Mouse (Mus musculus) hindlimb bud, embryonic 11.5 days (tissue): ENCODE data around the gene Chd6.
"Not testable (repeated sequence)": the region's sequence is repeated elsewhere in the genome, so short reads cannot be mapped to it uniquely, and the experiment has no call there.

Source experiments
- DNase-seq: peaks from one replicate; pipeline ENCODE4 v3.0.0-alpha.2; 2012; ENCODE audit warnings: low read depth, low spot score; ENCODE audit errors: extremely low spot score

Gene Chd6

DNA sequence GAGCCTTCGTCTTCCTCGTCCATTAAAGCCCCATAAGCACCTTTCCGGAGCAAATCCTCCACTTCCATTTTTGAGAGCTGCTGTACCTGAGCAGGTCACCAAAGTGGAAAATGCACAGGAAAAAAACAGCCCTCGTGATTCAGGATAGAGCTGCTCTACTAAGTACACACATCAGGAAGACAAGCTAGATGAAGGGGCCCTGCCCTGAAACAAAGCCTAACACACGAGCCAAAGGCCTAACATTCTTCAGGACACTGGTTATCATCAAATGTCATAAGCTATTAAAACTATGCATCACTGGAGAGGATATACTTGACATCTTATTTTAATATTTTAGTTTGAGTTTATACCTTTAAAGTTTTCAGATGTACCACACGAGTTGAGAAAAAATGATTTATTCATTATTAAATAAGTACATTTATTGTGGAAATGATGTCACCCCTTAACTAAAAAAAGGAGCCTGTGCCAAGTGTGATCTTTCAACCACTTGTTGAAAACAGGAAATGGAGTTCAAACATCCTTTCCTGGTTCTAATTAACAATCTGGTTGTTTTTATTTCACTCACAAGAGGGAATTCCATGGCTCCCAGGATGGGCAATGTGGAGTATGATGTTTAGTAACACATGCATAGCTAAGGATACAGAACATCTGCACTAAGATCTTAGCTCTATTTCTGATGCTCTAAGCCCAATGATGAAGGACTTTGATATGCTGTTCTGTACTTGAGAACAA lies 118.4 kb downstream of the Chd6 start:
- no peak for DNase-seq

DNA sequence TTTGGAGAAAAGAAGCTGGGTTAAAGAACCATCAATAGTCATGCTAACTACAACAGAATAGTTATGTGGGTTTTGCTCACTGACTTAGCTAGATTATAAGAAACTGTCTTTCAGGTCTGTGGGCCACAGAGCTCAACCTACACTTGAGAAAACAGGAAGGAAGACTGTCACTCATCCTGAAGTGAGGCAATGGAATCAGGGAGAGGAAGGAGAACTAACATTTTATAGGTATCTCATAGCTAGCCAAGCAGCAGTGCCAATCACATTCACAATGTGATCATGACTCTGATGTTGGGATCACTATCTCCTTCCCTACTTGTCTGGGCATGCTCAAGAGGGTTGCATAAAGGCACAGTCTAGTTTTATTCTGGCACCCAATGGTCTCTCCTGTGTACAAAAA lies 121.4 kb downstream of the Chd6 start:
- no peak for DNase-seq

DNA sequence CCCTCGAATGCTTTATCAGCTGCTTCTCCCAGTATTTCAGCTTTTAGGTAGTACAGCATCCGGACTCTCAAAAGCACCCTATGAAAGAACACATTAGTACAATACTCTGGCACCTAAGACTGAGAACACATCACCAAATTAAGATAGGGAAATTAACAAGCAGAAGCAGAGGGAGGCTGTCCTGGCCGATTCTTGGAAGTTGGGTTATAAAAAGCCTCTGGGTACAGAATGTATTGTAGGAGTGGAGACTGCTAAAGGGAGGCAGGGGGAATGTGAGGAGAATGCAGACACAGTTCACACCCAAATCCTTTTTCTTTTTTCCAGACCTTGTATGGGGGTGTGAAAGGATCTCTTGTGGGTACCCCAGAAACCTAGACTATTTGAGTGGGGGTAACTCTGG lies 126.2 kb downstream of the Chd6 start:
- no peak for DNase-seq

DNA sequence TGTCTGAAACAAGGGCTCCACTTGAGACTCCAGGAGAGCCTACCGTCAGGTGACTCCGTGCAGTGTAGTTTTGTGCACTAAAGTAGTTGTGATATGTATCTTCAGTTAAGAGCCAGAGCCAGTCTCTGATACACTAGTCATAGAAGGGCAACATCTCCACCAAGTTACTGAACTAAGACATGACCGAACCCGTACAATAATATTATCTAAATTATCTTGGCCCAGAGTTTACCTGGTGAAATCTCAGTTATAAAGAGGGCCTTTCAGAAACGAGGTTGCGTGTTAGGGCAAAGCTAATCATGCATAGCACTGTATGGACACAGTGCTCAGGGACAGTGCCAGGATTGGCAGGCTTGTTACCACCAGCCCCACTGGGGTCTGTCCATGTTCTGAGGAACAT lies 127.1 kb downstream of the Chd6 start:
- DNase-seq = no peak

DNA sequence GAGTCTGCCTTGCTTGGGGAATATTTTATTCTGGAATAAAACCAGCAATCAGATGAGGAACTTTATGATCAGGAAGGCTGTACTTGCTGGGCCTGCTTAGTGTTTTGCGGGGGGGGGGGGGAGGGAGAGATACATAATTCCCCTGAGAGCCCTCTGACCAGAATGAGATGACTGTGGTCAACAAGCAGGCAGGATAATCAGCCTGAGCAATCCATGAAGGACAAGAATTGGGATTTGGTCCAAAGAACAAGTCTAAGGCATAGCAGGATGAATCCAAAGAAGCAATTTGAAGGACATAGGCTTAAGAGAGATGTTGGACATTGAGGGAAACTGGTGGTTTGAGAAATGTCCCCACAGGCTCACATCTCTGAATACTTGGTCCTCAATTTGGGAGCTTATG lies 130.2 kb downstream of the Chd6 start:
- DNase-seq = no peak

DNA sequence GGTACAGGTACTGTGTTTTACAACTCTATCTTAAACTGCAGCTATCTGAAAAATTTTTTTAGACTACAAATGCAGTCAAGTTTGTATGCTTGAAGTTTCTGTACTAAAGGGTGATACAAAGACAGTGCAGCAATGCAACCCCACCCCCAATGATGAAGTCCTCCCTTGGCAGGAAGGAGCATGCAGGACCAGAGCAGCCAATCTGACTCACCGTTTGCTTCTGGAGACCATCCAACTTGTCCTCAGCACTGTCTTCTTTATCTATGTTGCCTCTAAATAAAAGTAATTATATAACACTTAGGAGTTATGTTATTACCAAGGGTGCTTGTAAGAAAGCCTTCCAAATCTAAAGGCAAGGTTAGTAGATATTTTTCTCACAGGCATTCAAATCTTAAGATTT lies 131.6 kb downstream of the Chd6 start:
- no peak for DNase-seq

DNA sequence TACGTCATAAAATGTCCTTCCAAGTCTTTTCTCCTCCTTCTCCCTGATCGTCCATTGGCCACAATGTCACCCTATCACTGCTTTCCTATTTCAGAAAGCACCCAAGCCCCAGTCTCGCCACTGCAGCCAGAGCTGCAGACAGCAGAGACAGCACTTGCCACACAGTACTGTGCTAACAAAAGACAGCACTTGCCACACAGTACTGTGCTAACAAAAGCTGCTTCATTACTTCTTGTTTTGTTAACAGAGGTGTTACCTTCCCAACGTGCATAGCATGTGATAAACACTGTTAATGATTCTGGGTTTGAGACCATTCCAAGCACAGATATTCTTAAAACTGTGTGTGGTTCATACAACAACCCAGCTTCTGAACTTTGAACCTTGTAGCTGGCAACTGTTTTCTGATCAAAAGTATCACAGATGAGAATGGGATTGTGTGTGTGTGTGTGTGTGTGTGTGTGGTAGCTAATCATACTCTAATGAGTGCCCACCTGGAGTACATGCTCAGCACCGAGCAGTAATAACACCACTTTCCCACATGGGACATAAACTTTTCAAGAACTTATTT lies 135.1 kb downstream of the Chd6 start:
- no peak for DNase-seq

DNA sequence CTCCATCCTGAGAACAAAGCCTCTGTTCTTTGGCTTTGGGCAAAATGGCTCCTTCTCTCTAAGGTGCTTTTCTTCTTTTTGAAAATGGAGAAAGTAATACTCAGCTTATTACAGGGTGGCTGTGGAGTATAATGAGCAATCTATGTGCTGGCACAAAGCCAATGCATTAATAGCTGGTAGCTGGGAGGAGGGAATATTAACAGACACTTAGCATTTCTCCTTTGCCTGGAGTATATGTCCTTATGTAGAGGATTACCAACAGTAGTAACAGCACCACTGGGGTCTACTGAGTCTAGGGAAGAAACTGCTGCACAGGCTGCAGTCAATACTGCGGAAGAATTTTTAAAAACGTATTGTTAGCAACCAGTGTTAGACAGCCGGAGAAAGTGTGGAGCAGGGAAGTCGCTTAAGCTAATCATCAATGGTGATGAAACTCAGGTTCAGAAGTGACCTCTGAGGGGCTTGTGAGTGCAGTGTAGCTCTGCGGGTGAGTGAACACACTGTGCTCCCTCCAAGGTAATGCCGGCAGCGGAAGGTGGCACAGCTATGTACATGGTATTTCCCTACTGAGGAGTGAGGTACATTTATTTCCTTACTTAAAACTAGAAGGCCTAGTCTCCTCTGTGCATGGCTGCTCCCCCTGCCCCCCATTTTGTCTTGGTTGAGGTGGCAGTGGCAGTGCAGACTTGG lies 136.6 kb downstream of the Chd6 start:
- no peak for DNase-seq

DNA sequence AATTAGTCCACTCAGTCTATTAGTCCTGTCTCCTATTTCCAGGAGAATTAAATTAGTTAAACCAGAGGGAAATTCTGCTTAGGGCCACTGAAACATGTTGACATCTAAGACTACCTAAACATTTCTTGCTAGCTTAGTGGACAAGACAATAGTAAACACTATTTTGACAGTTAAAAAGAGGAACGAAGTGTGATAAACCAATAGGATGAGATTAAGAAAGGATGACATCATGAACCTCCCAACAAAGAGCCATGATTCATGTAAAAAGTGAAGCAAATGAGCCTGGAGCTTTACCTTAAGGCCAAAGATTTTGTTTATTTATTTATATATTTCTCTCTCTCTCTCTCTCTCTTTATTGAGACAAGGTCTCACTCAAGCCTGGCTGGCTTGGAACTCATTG lies 146.7 kb downstream of the Chd6 start:
- no peak for DNase-seq

DNA sequence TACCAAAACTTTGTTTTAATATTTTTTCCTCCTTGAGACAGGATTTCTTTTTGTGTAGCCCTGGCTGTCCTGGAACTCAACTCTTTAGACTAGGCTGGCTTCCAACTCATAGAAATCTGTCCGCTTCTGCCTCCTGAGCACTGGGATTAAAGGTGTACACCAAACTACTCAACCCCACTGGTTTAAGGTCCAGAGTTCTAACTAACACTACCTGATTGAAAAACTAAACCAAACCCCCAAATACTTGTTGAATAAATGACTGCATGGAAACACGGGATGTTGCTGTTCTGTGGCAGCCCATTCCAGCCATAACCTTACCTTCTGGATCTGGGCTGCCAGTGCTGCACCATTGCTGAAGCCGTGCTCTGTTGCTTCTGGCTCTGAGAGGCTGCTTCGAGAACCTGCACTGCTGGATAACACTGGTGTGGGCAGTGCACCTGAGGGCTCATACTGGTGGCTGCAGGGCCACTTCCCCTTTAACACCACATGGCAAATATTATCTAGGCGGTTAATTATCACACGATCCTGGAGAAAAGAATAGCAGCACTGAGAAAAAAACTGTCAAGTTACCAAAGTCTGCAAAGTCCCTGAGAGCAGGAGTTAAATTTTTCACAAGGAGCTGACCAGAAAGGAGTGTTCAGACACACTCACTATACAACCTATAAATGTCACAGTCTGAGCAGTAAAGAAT lies 147.8 kb downstream of the Chd6 start:
- no peak for DNase-seq

DNA sequence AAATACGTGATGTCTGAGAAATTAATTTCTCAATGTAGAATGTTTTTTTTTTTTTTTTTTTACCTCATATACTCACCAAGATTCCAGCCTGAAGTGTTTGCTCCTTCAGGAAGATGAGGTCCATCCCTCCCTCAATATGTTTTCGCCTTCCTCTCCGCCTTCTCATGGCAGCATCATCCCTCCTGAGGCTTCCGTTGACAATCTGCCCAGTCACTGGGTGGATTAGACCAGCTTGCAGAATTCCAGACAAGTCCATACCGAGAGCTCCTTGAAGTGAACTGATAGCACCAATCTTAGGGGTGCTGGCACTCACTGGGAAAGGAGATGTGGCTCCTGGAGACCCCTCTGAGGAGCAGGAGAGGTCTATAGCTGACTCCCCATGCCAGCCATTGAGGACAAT lies 149.0 kb downstream of the Chd6 start:
- DNase-seq = no peak

DNA sequence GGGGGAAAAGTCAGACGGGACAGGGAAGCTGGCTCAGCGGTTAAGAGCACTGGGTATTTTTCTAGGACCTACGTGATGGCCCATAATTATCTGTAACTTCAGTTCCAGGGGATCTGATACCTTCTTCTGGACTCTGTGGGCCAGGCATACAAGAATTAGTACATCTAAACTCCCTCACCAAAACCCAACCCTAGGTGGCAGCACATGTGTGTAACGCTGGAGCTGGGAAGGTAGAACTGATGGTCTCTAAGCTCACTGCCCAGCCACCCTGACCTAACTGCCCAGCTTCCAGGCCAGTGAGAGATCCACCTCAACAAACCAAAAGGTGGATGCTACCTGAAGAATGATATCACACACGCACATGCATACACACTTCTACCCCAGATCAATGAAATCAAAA lies 150.1 kb downstream of the Chd6 start:
- DNase-seq = no peak

DNA sequence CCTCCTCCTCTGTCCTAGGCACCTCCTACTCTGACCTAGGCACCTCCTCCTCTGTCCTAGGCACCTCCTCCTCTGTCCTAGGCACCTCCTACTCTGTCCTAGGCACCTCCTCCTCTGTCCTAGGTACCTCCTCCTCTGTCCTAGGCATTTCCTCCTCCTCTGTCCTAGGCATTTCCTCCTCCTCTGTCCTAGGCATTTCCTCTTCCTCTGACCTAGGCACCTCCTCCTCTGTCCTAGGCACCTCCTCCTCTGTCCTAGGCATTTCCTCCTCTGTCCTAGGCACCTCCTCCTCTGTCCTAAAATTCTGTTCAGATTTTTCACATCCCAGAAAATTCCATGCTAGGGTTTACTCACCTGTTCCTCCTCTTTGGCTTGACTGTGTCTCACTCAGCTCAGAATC lies 151.1 kb downstream of the Chd6 start:
- DNase-seq = not testable (repeated sequence)

DNA sequence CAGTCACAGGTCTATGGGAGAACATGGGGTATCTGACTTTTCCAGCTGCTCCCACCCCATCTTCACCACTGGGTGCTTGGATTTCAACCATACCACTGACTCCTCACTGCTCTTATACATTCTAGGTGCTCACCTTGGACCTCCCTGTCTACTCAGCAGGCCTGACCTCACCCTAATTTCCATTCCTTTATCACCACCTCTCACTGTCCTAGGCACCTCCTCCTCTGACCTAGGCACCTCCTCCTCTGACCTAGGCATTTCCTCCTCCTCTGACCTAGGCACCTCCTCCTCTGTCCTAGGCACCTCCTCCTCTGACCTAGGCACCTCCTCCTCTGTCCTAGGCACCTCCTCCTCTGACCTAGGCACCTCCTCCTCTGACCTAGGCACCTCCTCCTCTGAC lies 151.6 kb downstream of the Chd6 start:
- DNase-seq = not testable (repeated sequence)

DNA sequence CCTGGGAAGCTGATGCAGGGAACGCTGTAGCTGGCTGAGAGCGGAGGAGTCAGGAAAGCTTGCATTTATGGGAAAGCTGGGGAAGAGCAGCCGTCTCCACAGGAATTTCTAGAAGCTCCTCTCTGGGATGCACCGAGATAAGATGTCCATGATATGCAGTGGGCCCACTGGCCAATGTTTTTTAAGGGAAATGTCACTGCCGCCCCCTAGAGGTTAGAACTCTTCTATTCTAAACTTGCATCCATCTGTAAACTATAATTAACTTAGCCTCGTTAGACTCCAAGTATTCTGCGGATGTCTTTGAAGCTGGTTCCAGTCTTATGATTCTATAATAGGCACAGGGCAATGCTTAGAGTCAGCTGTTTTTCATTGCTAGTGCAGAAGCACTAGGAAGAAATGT lies 153.5 kb downstream of the Chd6 start:
- DNase-seq = no peak

DNA sequence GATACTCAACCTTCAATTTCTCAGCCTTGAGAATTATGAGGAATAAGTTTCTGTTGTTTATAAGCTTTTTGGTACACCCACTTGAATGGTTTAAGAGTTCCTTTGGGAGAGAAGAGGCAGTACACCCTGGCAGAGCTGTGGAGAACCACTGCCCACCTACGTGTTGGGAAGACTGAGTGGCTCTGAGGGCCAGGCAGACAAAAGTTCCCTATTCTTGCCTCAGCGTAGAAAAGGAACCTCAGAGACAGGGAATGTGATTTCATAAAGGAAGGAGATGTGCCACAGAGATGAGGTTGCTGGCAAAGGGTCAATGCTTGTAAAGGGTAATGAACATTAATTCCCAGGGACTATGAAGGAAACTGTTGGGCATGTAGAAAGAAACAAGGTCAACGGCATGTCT lies 154.3 kb downstream of the Chd6 start:
- no peak for DNase-seq

DNA sequence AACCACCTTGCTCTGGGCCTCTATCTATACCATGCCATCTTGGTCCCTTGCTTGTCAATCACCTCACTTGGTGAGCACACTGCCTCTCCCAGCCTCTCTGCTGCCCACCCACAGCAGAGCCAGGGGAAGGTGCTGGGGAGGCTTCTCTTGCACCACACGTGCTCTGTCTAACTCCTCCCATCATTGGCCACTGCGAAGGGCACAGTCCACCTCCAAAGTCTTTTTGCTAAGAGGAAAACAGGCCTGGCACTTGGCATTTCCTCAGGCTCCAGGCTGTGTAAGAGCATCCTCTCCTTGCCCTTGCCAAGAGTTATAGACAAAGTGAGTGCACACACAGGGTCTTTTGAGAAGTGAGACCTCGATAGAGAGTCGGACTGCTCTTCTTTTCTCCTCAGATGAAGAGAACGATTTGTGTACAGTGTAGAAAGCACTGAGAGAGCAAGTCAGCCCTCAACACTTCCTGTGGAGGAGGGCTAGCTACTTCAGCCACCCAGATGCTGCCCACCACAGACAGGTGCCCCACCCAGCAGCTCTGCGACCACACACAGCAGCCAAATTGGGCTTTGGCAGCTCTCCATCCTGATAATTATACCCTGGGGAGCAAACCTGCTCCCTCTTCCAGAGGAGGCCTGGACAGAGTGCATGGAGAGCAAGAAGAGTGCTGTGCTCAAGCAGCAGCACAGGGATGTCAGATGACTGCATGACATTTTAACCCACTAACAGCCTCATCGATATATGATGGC lies 155.6 kb downstream of the Chd6 start:
- DNase-seq = no peak

DNA sequence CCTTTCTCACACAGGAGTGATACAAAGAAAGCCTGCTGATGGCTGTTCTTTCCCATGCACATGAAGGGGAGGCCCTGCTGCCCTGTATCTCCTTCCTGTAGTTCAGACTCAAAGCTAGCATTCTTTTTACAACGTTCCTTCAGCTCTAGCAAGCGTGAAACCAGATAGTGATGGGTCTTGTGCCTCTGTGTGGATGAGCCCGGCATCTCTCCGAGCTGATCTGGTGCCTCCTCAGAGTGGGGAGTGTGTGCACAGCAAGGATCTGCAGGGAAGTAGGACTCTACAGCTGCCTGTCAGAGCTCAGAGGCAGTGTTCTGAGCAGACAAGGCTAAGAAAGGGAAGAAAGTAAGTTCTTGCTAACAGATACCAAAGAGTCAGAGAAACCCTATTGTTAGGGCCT lies 157.3 kb downstream of the Chd6 start:
- DNase-seq = no peak

DNA sequence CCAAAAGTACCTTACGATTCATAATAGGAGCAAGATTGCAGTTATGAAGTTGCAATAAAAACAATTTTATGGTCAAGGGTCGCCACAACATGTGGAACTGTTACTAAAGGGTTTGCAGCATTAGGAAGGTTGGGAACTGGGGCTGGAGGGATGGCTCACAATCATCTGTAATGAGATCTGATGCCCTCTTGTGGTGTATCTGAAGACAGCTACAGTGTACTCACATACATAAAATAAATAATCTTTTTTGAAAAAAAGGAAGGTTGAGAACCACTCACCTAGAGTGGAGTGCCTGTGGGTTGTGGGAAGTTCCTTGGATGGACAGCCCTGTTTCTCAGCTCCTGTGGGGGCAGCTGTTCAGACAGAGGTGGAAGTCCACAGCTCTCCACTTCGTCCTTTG lies 166.4 kb downstream of the Chd6 start:
- no peak for DNase-seq

DNA sequence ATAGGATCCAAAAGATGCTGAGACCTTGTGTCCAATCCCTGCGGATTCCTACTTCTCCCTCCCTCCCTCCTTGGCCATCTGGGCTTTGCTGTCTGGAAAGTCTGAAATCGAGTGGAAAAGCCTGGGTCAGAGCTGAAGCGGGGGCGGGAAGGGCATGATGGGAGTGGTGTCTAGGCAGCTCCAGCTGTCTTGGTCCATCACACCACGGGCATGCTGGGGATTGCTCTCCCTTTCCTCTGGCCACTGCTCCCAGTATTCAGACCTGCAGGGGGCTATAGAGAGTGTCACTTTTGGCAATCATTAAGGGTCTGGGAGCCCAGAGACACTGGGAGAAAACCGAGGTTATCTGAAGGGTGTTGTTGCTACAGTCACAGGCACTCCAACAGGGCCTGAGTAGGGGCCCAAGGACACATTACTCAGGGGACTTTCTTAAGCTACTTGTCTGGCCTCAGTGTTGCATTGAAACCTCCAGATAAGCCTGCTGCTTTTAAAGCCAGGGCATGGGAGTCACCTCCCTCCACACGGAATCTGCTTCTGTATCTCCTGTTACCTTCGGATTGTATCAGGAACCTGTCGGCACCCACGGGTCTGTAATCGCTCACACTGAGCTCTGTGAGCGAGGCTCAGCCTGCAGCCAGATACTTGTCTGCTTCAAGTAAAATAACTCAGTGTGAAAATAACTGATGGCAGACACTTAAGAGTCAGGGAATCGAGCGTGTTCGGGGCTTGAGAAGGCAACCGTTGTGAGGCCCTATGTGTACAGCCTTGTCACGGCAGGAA lies 167.8 kb downstream of the Chd6 start:
- DNase-seq = no peak

DNA sequence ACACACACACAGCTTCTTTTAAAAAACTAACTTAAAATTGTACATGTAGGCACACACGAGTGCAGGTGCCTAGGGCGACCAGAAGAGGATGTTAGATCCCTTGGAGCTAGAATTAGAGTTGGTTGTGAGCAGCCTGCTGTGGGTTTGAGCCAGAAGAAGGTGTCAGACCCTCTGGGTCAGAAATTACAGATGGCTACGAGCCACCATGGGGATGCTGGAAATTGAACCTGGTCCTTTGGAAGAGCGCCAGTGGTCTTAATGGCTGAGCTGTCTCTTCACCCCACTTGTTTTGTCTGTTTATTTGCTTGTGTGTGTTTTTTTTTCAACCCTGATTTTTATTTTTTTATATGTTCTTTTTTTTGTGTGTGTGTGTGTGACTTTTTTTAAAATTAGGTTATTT lies 174.4 kb downstream of the Chd6 start:
- DNase-seq = no peak
